Mouse (Mus musculus) lung, embryonic 15.5 days (tissue): Measurements from ENCODE around the gene 1810030O07Rik. TPM values are rescaled to one million over a fixed set of nuclear protein-coding genes. Genes with fewer than 3 reads are reported as not detected.
"Not testable (repeated sequence)": the region's sequence is repeated elsewhere in the genome, so short reads cannot be mapped to it uniquely, and the experiment has no call there.

Source experiments
- ATAC-seq: fragments of 200-750 bp; cut with Nextera tagmentation; 2 replicates; pipeline ENCODE4 v1.8.0; 2017; ENCODE audit warnings: moderate number of reproducible peaks, borderline replicate concordance; ENCODE audit not compliant: low FRiP score, low TSS enrichment; ENCODE audit errors: extremely low read depth
- H3K27ac ChIP-seq: fragments of 300-500 bp; sonication (generic); 2 replicates; pipeline ENCODE4 v1.5.1; 2015; ENCODE audit warnings: moderate library complexity, mild to moderate bottlenecking, inconsistent platforms
- H3K27me3 ChIP-seq: fragments of 300-500 bp; sonication (generic); 2 replicates; pipeline ENCODE4 v1.6.1; 2015; ENCODE audit warnings: inconsistent platforms
- H3K36me3 ChIP-seq: fragments of 300-500 bp; sonication (generic); 2 replicates; pipeline ENCODE4 v1.6.1; 2015; ENCODE audit warnings: inconsistent platforms
- H3K4me1 ChIP-seq: fragments of 300-500 bp; sonication (generic); 2 replicates; pipeline ENCODE4 v1.6.1; 2015; ENCODE audit warnings: inconsistent platforms
- H3K4me2 ChIP-seq: fragments of 300-500 bp; sonication (generic); 2 replicates; pipeline ENCODE4 v1.6.1; 2015; ENCODE audit warnings: inconsistent platforms, mild to moderate bottlenecking, moderate library complexity
- H3K4me3 ChIP-seq: fragments of 300-500 bp; sonication (generic); 2 replicates; pipeline ENCODE4 v1.5.1; 2015; ENCODE audit warnings: mild to moderate bottlenecking, inconsistent platforms
- H3K9ac ChIP-seq: fragments of 300-500 bp; sonication (generic); 2 replicates; pipeline ENCODE4 v1.6.1; 2015; ENCODE audit warnings: inconsistent platforms
- H3K9me3 ChIP-seq: fragments of 300-500 bp; sonication (generic); 2 replicates; pipeline ENCODE4 v1.6.1; 2016; ENCODE audit warnings: inconsistent platforms
- WGBS: fragments of 180-500 bp; shearing (Covaris S2); methylation state at CpG from one replicate; pipeline ENCODE4 v1.1.7; 2015; 5-methylcytosine and 5-hydroxymethylcytosine counted together
- polyA plus RNA-seq: library from polyadenylated mRNA; unstranded; fragments of >200 nt; fragmentation: Nextera tagmentation; extraction: Ambion mirVana; gene quantifications from 2 replicates; pipeline ENCODE4 v1.2.1, GENCODE M21; 2015

1810030O07Rik gene
- polyA plus RNA-seq, 1 experiment from 2014 or later, result 42.6 TPM

DNA sequence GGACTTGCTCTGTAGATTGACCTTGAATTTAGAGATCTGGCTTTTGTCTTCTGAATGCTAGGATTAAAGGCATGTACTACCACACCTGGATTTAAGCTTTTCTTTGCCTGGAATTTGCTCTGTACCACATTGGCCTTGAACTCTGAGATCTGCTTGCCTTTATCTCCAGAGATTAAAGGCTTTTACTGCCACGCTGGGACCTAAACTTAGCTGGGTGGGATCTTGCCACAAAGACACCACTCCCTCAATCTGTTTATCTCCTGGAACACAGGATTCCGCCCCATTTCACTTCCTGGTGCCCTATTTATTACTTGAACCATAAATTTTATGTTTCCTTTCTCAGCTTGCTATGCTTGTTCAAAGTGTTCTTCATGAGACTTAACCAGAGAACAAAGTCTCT is 62.3 kb downstream of the 1810030O07Rik start:
- Histone ChIP-seq H3K4me2 (no peak overlapping the region), H3K36me3 (no peaks in the 10 kb centered on the region), H3K9ac (no peak overlapping the region), H3K27ac (no peak overlapping the region), H3K4me3 (no peak overlapping the region), H3K4me1 (no peaks in the 10 kb centered on the region), H3K9me3 (no peaks in the 10 kb centered on the region), H3K27me3 (no peaks in the 10 kb centered on the region)
- ATAC-seq, result no peak
- 69% methylated on average over 2 of the region's 2 CpGs for WGBS

GRCm38 (mm10) chrX:12610541-12610940 is 62.9 kb downstream of the 1810030O07Rik start:
- not testable (repeated sequence) for H3K4me2 ChIP-seq, ATAC-seq, H3K9ac ChIP-seq, H3K9me3 ChIP-seq, H3K27me3 ChIP-seq, H3K4me3 ChIP-seq, H3K4me1 ChIP-seq, H3K36me3 ChIP-seq, H3K27ac ChIP-seq

Other genes with a start within 250 kb of the 1810030O07Rik start
- gene Atp6ap2, start 85.9 kb downstream of the 1810030O07Rik start, polyA plus RNA-seq, result 85.8 and 92.9 TPM in 2 replicates
- gene Med14, start 88.4 kb upstream of the 1810030O07Rik start, polyA plus RNA-seq, result 9.7 and 10.7 TPM in 2 replicates